Mouse (Mus musculus) mouse trophoblast stem cell (cell line): Measurements from ENCODE around the gene Dus4l.
"Not testable (repeated sequence)": the region's sequence is repeated elsewhere in the genome, so short reads cannot be mapped to it uniquely, and the experiment has no call there.

Experiments used
- in situ Hi-C, 2 experiments: fragments of 300-500 bp; cut with MseI, MboI; formaldehyde crosslinking; loops; 2 replicates in 1 of 2; 3 replicates in 1 of 2; pipeline ENCODE4 v1.15.1; 2025

Gene Dus4l

GRCm38 (mm10) chr12:31654197-31654964 lies at the start of gene Dus4l, which contains the start of gene Cog5:
TSS of gene Dus4l (minus strand) at chr12:31654826.
TSS of gene Cog5 (plus strand) at chr12:31654869.
- in situ Hi-C loops: no loop called here

- in situ Hi-C loops: loop anchor here in 1 of 2 experiments (25.0 kb wide), 1 partner anchor 192 kb away; no protein-coding TSS in a partner anchor
Measured at GRCm38 (mm10) chr12:31703904-31704303, 49.3 kb upstream of the Dus4l start.

DNA sequence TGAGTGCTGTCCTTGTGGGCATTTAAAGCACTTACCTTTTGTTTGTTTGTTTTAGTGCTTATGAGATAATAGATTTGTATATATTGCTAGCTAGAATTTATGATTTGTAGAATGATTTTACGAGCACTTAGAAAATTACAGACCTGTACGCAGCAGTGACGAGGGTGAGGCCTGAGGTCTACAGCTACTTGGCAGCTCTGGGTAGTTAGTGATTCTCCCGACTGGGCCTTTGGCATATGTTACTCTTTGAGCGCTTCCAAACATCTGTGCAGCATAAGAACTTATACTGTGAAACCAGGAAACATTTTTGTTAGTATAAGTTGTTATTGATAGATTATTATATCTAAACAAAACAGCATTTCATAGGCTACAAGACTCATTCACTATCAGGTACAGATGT lies 46.8 kb upstream of the Dus4l start:
- in situ Hi-C loops: loop anchor here in 1 of 2 experiments (25.0 kb wide), 1 partner anchor 189 kb away; no protein-coding TSS in a partner anchor

GRCm38 (mm10) chr12:31700623-31701347 lies 46.2 kb upstream of the Dus4l start:
- in situ Hi-C loops: loop anchor here in 1 of 2 experiments (25.0 kb wide), 1 partner anchor 188 kb away; no protein-coding TSS in a partner anchor

DNA sequence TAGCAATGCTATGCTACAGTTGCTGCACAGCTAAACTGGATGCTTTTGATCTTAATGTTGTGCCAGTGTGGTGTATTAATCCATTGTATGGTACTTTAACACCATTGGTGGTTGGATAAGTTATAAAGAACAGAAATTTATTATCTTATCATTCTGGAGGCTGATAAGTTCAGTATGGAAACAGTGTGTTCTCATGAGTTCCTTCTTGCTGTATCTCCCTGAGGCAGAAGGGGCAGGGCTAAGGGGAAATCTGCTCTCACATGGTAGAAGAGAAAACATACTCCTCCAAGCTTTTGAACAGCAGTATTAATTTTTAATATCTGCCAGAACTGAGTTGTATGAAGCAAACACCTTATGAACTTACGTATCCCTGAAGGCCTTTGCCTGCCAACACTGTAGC lies 38.7 kb upstream of the Dus4l start:
- in situ Hi-C loops: no loop called here

GRCm38 (mm10) chr12:31686679-31687078 lies 32.1 kb upstream of the Dus4l start:
- in situ Hi-C loops: no loop called here

- in situ Hi-C loops: no loop called here
Measured at GRCm38 (mm10) chr12:31667187-31667586, 12.6 kb upstream of the Dus4l start.

GRCm38 (mm10) chr12:31665999-31666398 lies 11.4 kb upstream of the Dus4l start:
- in situ Hi-C loops: no loop called here

- in situ Hi-C loops: no loop called here
Measured at GRCm38 (mm10) chr12:31656841-31657240, 2.2 kb upstream of the Dus4l start.

GRCm38 (mm10) chr12:31654965-31655477 lies 395 bp upstream of the Dus4l start:
- in situ Hi-C loops: no loop called here

- in situ Hi-C loops: no loop called here
Measured at GRCm38 (mm10) chr12:31653611-31654010, 1.0 kb downstream of the Dus4l start.

- in situ Hi-C loops: no loop called here
Measured at GRCm38 (mm10) chr12:31635240-31635607, 19.4 kb downstream of the Dus4l start.

DNA sequence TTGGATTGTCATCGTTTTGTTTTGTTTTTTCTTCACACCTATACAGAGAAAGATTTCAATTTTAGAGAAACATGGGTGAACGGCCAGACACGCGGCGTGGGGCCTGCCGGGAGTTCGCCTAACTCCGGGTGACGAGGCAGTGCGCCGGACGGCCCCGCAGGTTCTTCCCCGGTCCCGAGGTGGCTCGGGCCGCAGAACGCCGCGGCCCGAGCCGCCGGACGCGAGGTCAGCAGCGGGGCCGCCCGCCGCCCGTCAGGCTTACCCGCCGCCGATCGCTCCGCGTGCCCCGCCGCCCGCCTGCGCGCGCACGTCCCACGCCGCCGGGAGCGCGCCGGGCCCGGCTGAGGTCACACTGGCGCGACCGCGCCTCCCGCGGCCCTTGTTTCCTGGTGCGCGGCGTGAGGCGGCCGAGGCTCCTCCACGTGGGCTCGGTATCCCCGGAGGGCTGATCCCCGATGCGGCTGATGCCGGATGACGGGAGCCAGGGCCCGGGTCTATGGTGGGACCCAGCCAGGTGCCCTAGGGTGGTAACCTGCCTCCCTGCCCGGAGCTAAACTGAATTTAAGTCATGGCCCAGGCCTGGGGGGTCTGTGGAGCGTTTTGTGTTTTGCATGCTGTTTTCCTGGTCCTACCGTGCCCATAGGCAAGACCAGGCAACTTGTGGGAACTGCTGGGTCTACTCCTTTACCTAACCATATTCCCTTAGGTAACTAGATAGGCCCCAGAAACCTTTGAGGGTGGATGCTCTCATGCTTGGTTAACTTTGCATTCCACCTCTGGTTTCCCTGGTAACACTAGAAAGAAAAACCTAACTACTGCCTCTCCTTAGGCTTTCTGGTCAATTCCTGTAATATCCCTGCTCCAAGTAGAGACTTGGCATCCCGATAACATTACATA lies 20.0 kb downstream of the Dus4l start, which contains the start of gene Bcap29:
Gene Bcap29 (minus strand): TSS at position 316 of the 897 bp plus-strand sequence.
- in situ Hi-C loops: no loop called here

DNA sequence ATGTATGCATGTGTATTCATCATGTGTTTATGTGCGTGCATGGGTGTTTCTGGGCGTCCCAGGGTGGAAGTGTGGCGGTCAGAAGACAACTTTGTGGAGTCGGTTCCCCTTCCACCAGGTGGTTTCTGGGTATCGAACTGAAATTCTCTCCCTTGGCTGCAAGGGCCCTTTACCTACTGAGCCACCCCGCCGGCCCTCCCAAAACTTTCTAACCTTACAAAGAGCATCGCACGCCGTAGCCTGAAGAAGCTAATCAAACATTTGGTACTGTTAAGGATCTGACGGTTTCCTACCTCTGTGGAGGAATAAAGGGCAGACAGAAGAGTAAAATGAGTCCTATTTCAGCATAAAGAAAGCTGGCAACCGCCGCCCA lies 20.7 kb downstream of the Dus4l start:
- in situ Hi-C loops: no loop called here

- in situ Hi-C loops: not testable (repeated sequence)
Measured at GRCm38 (mm10) chr12:31628396-31628795, 26.2 kb downstream of the Dus4l start.

DNA sequence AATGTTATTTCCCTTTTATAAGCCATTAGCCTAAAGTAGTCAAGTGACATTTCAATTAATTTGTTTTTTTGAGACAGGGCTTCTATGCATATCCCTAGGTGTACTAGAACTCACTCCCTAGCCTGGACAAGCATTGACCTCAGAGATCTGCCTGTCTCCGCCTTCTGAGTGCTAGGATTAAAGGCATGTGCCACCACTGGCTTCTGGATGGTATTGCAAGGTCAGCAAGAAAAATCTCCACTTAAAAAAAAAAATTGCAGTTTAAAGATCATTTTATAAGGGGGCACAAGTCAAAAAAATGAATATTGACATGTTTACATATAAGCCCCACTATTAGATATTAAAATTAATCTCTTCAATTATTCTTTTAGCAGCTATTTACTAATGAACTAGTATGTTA lies 29.6 kb downstream of the Dus4l start:
- in situ Hi-C loops: no loop called here

GRCm38 (mm10) chr12:31620106-31620505 lies 34.5 kb downstream of the Dus4l start:
- in situ Hi-C loops: no loop called here

DNA sequence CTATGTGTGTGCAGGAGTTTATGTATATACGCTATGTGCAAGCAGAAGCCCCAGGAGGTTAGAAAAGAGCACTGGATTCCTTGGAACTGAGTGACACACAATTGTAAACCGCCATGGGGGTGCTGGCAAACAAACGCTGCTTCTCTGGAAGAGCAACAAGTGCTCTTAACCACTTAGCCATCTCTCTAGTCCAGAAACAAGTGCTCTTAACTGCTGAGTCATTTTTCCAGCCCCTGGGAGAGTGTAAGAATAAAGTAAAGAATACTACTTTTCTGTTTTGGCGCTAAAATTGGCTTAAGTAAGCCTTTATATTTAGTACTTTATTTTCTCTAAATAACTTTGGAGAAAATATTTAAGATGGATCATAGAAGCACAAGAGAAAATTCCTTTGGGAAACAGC lies 41.3 kb downstream of the Dus4l start:
- in situ Hi-C loops: no loop called here

DNA sequence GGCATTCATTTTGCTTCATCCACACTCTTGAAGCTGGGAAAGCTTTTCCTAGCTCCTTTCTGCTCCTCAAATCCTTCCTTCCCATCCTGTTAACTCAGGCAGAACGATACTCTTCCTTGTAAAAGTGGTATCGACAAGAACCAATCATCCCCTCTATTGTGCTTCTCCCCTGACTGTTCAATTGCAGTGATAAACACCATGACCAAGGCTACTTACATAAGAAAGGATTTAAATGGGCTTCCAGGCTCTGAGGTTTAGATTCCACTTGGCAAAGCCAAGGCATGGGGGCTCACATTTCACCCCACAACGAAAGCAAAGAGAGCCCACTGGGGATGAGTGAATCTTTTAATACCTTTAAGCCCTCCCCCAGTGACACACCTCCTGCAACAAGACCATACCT lies 46.5 kb downstream of the Dus4l start:
- in situ Hi-C loops: no loop called here

DNA sequence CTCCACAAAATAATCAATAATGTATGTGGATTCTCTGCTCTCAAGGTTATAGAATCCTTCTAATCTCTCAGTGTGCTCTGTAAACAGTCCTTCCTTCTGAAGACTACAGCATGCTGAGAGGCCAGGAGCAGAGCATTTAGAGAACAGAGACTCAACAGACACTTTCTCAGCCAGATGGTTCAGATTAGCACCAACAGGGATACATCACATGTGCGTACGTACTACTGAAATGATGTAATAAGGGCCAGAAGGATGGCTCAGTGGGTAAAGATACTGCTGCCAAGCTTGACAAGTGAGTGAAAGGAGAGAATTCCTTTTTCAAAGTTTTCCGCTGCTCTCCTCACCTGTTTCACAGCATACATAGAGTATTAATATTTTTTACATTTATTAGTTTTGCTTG lies 49.7 kb downstream of the Dus4l start:
- in situ Hi-C loops: no loop called here

DNA sequence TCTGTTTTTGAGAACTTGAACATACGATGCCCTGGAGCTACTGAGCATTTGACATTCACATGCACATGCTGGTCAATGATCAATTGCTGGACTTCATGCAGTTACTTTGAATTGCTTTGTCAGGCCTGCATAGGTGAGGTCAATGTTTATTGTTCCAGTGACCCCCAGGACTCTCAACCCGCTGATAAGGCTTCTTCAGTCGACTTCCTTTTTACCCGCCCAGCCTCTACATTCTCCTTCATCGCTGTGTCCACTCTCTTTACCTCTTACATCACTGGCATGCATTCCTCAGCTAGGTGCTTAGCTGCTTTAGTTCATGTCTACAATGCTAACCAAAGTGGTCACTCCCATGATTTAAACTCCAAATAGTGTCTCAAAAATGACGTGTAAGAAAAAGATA lies 51.0 kb downstream of the Dus4l start:
- in situ Hi-C loops: no loop called here

GRCm38 (mm10) chr12:31594296-31594695 lies 60.3 kb downstream of the Dus4l start:
- in situ Hi-C loops: no loop called here
